In the genomic region with DNA sequence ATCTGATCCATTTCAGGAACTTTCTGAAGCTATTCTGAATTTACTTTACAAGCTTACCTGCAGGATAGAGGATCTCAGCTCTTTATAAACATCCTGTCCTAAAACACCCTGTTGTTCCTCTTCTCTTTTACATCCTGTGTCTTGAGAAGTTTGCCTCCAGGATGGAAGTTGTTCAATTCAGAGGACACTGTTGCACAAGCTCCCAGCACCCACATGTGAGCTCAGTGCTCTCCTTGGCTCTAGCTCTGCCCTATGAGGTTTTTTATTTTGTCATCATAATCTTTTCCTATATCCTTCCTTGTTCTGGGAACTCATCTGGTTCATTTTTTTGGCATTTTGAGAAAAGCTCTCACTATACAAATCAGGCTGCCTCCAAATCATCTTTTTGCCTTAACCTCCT, we compare ENCODE assay signal across 17 mouse cellular contexts. TPM values are rescaled to one million over a fixed set of nuclear protein-coding genes. Genes with fewer than 3 reads are reported as not detected.
"Had no signal": no experiment of that assay in that cellular context is flagged by ENCODE, and none has a peak within 500 bp of the region (broad histone marks: within the 10 kb centered on the region; RNA-seq: fewer than 3 reads in every experiment).

No protein-coding gene starts in this region.

- H3K9ac ChIP-seq: liver, embryonic 15.5 days; lung, embryonic 14.5 days; midbrain, embryonic 13.5 days; neural tube, embryonic 13.5 days; stomach, embryonic 15.5 days had no signal

- H3K4me2 ChIP-seq: liver, embryonic 11.5 days; liver, embryonic 15.5 days; lung, embryonic 14.5 days; midbrain, embryonic 13.5 days; neural tube, embryonic 13.5 days; stomach, embryonic 15.5 days had no signal

- H3K36me3 ChIP-seq: limb, embryonic 10.5 days; liver, embryonic 15.5 days; midbrain, embryonic 13.5 days; neural tube, embryonic 13.5 days; stomach, embryonic 15.5 days had no signal

- H3K9me3 ChIP-seq: limb, embryonic 10.5 days; liver, embryonic 15.5 days; midbrain, embryonic 13.5 days; neural tube, embryonic 13.5 days; stomach, embryonic 15.5 days had no signal

- ATAC-seq: intestine, postnatal 0 days; midbrain, embryonic 13.5 days had no signal

- DNase-seq: kidney, postnatal 10 days; kidney, postnatal 4 days; lung, embryonic 14.5 days; lung, postnatal 4 days; right cerebral cortex, postnatal 14 days; spleen, adult 18-20 months; thymus, adult 2 months; thymus, postnatal 25 days had no signal

- H3K27ac ChIP-seq: limb, embryonic 10.5 days; liver, embryonic 15.5 days; midbrain, embryonic 13.5 days; neural tube, embryonic 13.5 days; stomach, embryonic 15.5 days had no signal

- H3K4me3 ChIP-seq: left cerebral cortex, adult 2 months; limb, embryonic 10.5 days; liver, embryonic 15.5 days; midbrain, embryonic 13.5 days; neural tube, embryonic 13.5 days; stomach, embryonic 15.5 days had no signal

RNA-seq across cellular contexts. Expression of a gene that starts 6.1 kb away (rescaled TPM):
- total RNA-seq: monocyte, adult 5-6 weeks had no signal

RNA-seq across cellular contexts. Expression of a gene that starts 26.9 kb away (rescaled TPM):
- total RNA-seq: monocyte, adult 5-6 weeks had no signal

RNA-seq across cellular contexts. Expression of a gene that starts 49.8 kb away (rescaled TPM):
- total RNA-seq: monocyte, adult 5-6 weeks had no signal
